Mouse (Mus musculus) Patski (cell line): ENCODE data around the gene Arap1. TPM values are rescaled to one million over a fixed set of nuclear protein-coding genes. Genes with fewer than 3 reads are reported as not detected.
A peak's percentile ranks its signal among the peaks of the same experiment; 100 is the strongest.

Experiments used
- ATAC-seq: fragments of 100-300 bp; one replicate; pipeline ENCODE4 v1.8.0; 2021
- CTCF ChIA-PET: fragments of 350-600 bp; sonication (Branson Sonifier 250); formaldehyde crosslinking; loops from one replicate; lab custom pipeline; 2022; ENCODE audit warnings: inconsistent platforms; lab: Charles Lee
- POLR2A ChIA-PET: fragments of 350-600 bp; sonication (Branson Sonifier 250); formaldehyde crosslinking; loops from one replicate; lab custom pipeline; 2022; ENCODE audit warnings: antibody characterized with exemption, inconsistent platforms; lab: Charles Lee
- DNase-seq: peaks from one replicate; pipeline ENCODE4 v3.0.0-alpha.2; 2011; ENCODE audit warnings: low read depth, low spot score
- H3K27me3 ChIP-seq: fragments of 371-371 bp; one replicate; pipeline ENCODE4 v1.5.1; 2021
- CTCF ChIP-seq: fragments of 100-300 bp; IDR thresholded peaks from one replicate; pipeline ENCODE4 v1.5.1; 2021
- in situ Hi-C: fragments of 300-500 bp; cut with MboI; formaldehyde crosslinking; loops from 3 replicates; pipeline ENCODE4 v1.11.1; 2018; ENCODE audit warnings: low pct_unique_long_range_greater_than_20kb, mixed read lengths
- polyA plus RNA-seq: library from polyadenylated mRNA; unstranded; gene quantifications from one replicate; pipeline ENCODE4 v1.2.3, GENCODE M21; 2021

Gene Arap1
- polyA plus RNA-seq, 1 experiment from 2014 or later: 31.1 TPM

- no peaks in the 10 kb centered on the region for H3K27me3 ChIP-seq
- TF ChIP-seq CTCF: no peak
- ChIA-PET POLR2A (no interaction called here), CTCF (interaction anchor here (1.1 to 1.5 kb wide), 2 partner anchors 13 to 67 kb away, joined by 3 to 4 read pairs; no protein-coding TSS in a partner anchor)
- no peak for DNase-seq
- in situ Hi-C loops: no loop called here
- ATAC-seq: no peak
Measured at GRCm38 (mm10) chr7:101355551-101356100, 7.8 kb downstream of the Arap1 start.

DNA sequence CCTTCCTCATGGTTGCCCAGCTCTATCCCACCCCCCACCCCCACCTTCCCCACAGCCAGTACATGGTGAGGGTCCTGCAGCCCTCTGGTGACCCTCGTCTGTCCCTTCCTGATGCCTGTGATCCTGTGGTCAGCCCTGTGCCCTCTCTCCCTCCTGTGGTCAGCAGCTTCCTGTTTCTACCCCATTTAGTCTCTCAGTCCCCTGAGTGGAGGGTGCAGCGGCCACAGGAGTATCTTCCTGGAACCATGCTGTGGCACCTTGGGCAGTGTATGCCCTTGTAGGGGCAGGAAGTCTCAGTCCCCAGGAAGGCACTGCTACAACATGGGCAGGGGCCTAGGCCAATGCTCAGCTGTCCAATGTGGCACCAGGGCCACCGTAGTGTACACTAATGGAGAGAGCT lies 9.0 kb downstream of the Arap1 start:
- ChIA-PET CTCF (no interaction called here), POLR2A (interaction anchor here (0.5 kb wide), 1 partner anchor 9 kb away, joined by 5 read pairs; no protein-coding TSS in a partner anchor)
- ATAC-seq: no peak
- DNase-seq: no peak
- in situ Hi-C loops: no loop called here
- TF ChIP-seq CTCF: no peak
- no peaks in the 10 kb centered on the region for H3K27me3 ChIP-seq

- POLR2A ChIA-PET: interaction anchor here (1.0 to 1.5 kb wide), 2 partner anchors 10 to 12 kb away, joined by 3 to 4 read pairs; partner anchors contain the start of gene Arap1
- no peaks in the 10 kb centered on the region for H3K27me3 ChIP-seq
- no peak for ATAC-seq
- no peak for DNase-seq
- no peak for TF ChIP-seq CTCF
- CTCF ChIA-PET: interaction anchor here (1.2 to 3.1 kb wide), 3 partner anchors 10 to 49 kb away, joined by 3 to 12 read pairs (median 5); no protein-coding TSS in a partner anchor
- in situ Hi-C loops: no loop called here
Measured at GRCm38 (mm10) chr7:101360406-101360805, 12.5 kb downstream of the Arap1 start.

DNA sequence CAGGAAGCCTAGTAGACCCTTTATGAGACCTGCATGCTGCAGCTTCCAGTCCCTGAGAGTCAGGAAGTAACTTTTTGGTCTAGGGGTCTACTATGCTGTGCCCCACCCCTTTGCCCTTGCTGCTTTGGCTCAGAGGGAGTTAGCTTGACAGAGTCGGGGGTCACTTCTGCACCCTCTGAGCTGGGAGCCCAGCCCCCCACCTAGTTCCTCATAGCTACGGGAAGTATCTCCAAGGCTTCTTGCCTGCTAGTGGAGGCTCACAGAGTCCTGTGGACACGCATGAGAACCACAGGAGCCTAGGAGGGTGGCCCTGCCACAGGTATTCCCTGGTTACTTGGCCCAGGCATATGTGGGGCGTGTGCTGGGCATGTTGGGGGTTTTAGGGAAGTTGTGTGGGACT lies 13.2 kb downstream of the Arap1 start:
- ChIA-PET POLR2A (interaction anchor here (1.0 to 1.5 kb wide), 2 partner anchors 11 to 13 kb away, joined by 3 to 4 read pairs; partner anchors contain the start of gene Arap1), CTCF (interaction anchor here (1.2 to 3.1 kb wide), 2 partner anchors 16 to 50 kb away, joined by 3 to 12 read pairs; no protein-coding TSS in a partner anchor)
- no peak for TF ChIP-seq CTCF
- no peak for DNase-seq
- no peaks in the 10 kb centered on the region for H3K27me3 ChIP-seq
- in situ Hi-C loops: no loop called here
- ATAC-seq: no peak

GRCm38 (mm10) chr7:101361767-101362166 lies 13.9 kb downstream of the Arap1 start:
- DNase-seq (no peak), ATAC-seq (peak; percentile 31)
- H3K27me3 ChIP-seq: no peaks in the 10 kb centered on the region
- no peak for TF ChIP-seq CTCF
- ChIA-PET POLR2A (no interaction called here), CTCF (interaction anchor here (1.7 to 3.1 kb wide), 2 partner anchors 28 to 51 kb away, joined by 3 to 12 read pairs; no protein-coding TSS in a partner anchor)
- in situ Hi-C loops: no loop called here

GRCm38 (mm10) chr7:101362791-101363191 lies 14.9 kb downstream of the Arap1 start:
- POLR2A ChIA-PET: interaction anchor here (0.6 to 1.0 kb wide), 2 partner anchors 8 to 15 kb away, joined by 3 to 4 read pairs; no protein-coding TSS in a partner anchor
- DNase-seq (no peak), ATAC-seq (no peak)
- in situ Hi-C loops: no loop called here
- TF ChIP-seq CTCF: no peak
- CTCF ChIA-PET: interaction anchor here (1.2 to 3.1 kb wide), 3 partner anchors 29 to 52 kb away, joined by 3 to 12 read pairs (median 3); no protein-coding TSS in a partner anchor
- no peaks in the 10 kb centered on the region for H3K27me3 ChIP-seq

DNA sequence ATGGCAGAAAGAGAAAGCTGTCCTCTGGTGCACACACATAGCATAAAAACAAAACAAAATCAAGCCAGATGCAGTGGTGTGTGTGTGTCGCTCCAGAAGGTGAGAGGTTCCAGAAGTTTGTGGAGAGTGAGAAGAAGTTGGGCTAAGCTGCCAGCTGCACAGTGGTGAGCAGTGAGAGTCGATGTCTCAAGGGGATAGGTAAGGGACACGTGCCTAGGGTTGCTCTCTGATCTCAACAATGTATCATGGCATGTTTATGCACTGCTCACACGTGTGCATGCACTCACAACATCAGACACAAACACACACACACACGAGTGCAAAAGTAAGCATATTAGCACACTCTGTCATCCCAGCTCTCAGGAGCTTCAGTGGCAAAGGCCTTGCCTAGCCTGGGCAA lies 16.0 kb downstream of the Arap1 start:
- POLR2A ChIA-PET: interaction anchor here (1.0 kb wide), 1 partner anchor 9 kb away, joined by 3 read pairs; no protein-coding TSS in a partner anchor
- CTCF ChIA-PET: no interaction called here
- ATAC-seq (no peak), DNase-seq (no peak)
- no peaks in the 10 kb centered on the region for H3K27me3 ChIP-seq
- no peak for TF ChIP-seq CTCF
- in situ Hi-C loops: no loop called here

- no peak for TF ChIP-seq CTCF
- DNase-seq: no peak
- ChIA-PET POLR2A (interaction anchor here (0.6 to 1.5 kb wide), 2 partner anchors 46 to 57 kb away, joined by 3 to 5 read pairs; no protein-coding TSS in a partner anchor), CTCF (interaction anchor here (1.0 to 2.7 kb wide), 9 partner anchors 13 to 80 kb away, joined by 3 to 13 read pairs (median 4); partner anchors contain the start of genes Arap1 and Stard10)
- in situ Hi-C loops: no loop called here
- no peaks in the 10 kb centered on the region for H3K27me3 ChIP-seq
- ATAC-seq: no peak
Measured at GRCm38 (mm10) chr7:101367901-101368852, 20.3 kb downstream of the Arap1 start.

DNA sequence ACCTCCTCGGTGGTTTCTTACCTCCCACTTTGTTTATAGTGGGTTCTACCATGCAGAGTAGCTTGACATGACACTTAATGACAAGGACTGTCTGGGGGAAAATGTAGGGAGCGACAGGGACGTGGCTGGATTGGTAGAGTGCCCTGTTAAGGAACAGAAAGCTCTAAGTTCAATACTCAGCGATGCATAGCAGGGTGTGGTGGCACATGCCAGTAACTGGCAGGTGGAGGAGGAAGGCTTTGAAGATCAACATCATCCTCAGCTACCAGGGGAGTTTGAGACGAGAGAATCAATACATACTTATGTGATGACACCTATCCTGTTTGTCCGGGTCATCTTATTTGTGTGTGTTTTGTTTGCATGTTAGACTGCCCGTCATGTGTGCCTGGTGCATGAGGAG lies 21.8 kb downstream of the Arap1 start:
- no peaks in the 10 kb centered on the region for H3K27me3 ChIP-seq
- DNase-seq (no peak), ATAC-seq (no peak)
- POLR2A ChIA-PET: interaction anchor here (0.6 kb wide), 1 partner anchor 75 kb away, joined by 4 read pairs; no protein-coding TSS in a partner anchor
- CTCF ChIA-PET: interaction anchor here (0.8 to 2.0 kb wide), 4 partner anchors 10 to 67 kb away, joined by 3 to 12 read pairs (median 4); partner anchors contain the start of gene Atg16l2
- no peak for TF ChIP-seq CTCF
- in situ Hi-C loops: loop anchor here (5.0 kb wide), 1 partner anchor 57 kb away; no protein-coding TSS in a partner anchor

DNA sequence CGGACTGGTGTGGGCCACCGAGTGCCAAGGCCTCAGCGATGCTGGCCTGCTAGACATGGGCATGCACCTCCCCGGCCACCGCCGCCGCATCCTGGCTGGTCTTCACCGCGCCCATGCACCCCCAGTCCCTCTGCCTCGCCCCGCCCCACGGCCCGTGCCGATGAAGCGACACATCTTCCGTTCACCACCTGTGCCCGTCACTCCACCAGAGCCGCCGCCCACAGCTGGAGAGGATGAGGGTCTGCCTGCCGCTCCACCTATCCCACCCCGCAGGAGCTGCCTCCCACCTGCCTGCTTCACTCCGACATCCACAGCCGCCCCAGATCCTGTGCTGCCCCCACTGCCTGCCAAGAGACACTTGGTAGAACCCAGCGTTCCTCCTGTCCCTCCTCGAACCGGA lies 25.2 kb downstream of the Arap1 start:
- in situ Hi-C loops: loop anchor here (5.0 kb wide), 1 partner anchor 61 kb away; no protein-coding TSS in a partner anchor
- no peaks in the 10 kb centered on the region for H3K27me3 ChIP-seq
- ATAC-seq: no peak
- ChIA-PET POLR2A (no interaction called here), CTCF (interaction anchor here (1.5 kb wide), 1 partner anchor 62 kb away, joined by 11 read pairs; no protein-coding TSS in a partner anchor)
- no peak for DNase-seq
- TF ChIP-seq CTCF: no peak
